Mouse (Mus musculus) heart, embryonic 15.5 days (tissue): ENCODE measurements around the gene Des. TPM values are rescaled to one million over a fixed set of nuclear protein-coding genes. Genes with fewer than 3 reads are reported as not detected.

Experiments used
- ATAC-seq: fragments of 200-750 bp; cut with Nextera tagmentation; replicated peaks from 2 replicates; pipeline ENCODE4 v1.8.0; 2017; ENCODE audit warnings: low read depth, moderate TSS enrichment; ENCODE audit not compliant: insufficient number of reproducible peaks, insufficient read depth, low FRiP score
- H3K27ac ChIP-seq: fragments of 300-500 bp; sonication (generic); 2 replicates; pipeline ENCODE4 v1.5.1; 2015; ENCODE audit warnings: mild to moderate bottlenecking, inconsistent platforms
- H3K27me3 ChIP-seq: fragments of 300-500 bp; sonication (generic); 2 replicates; pipeline ENCODE4 v1.6.1; 2015; ENCODE audit warnings: inconsistent platforms
- H3K36me3 ChIP-seq: fragments of 300-500 bp; sonication (generic); 2 replicates; pipeline ENCODE4 v1.6.1; 2015; ENCODE audit warnings: mild to moderate bottlenecking, inconsistent platforms
- H3K4me1 ChIP-seq: fragments of 300-500 bp; sonication (generic); replicated peaks from 2 replicates; pipeline ENCODE4 v1.6.1; 2015; ENCODE audit warnings: inconsistent platforms
- H3K4me2 ChIP-seq: fragments of 300-500 bp; sonication (generic); 2 replicates; pipeline ENCODE4 v1.6.1; 2015; ENCODE audit warnings: inconsistent platforms, mild to moderate bottlenecking, moderate library complexity
- H3K4me3 ChIP-seq: fragments of 300-500 bp; sonication (generic); 2 replicates; pipeline ENCODE4 v1.5.1; 2015; ENCODE audit warnings: mild to moderate bottlenecking, inconsistent platforms
- H3K9ac ChIP-seq: fragments of 300-500 bp; sonication (generic); 2 replicates; pipeline ENCODE4 v1.6.1; 2015; ENCODE audit warnings: mild to moderate bottlenecking, inconsistent platforms
- H3K9me3 ChIP-seq: fragments of 300-500 bp; sonication (generic); replicated peaks from 2 replicates; pipeline ENCODE4 v1.6.1; 2016; ENCODE audit warnings: inconsistent platforms
- WGBS: fragments of 180-500 bp; shearing (Covaris S2); methylation state at CpG from one replicate; pipeline ENCODE4 v1.1.7; 2015; ENCODE audit warnings: mixed read lengths; 5-methylcytosine and 5-hydroxymethylcytosine counted together
- polyA plus RNA-seq: library from polyadenylated mRNA; unstranded; fragments of >200 nt; fragmentation: Nextera tagmentation; extraction: Ambion mirVana; gene quantifications from 2 replicates; pipeline ENCODE4 v1.2.1, GENCODE M21; 2015

The Des gene
- polyA plus RNA-seq, 1 experiment from 2014 or later, result 419 TPM

DNA sequence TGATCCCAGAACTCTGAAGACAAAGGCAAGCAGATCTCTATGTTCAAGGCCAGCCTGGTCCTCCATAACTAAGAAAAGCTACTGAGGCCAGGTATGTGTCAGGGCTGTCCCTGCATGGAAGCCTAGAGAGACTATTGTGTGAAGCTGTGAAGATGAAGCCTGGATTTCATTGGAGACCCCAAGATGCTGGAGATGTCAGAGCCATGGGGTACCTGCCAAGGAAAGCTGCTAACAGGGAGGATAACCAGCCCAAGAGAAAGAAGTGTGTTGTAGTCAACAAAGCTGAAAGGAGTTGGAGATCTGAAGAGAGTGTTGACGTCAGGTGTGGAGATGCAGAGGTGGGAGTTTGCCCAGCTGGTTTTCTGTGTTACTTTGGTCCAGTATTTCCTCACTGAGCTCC lies 28.9 kb upstream of the Des start:
- H3K9me3 ChIP-seq, result no peaks in the 10 kb centered on the region
- WGBS, result 75% methylated on average over 1 of the region's 1 CpGs
- H3K4me3 ChIP-seq, result no peak overlapping the region
- H3K4me1 ChIP-seq, result peaks cover 3% of the 10 kb centered on the region; the same call in 1 of the 2 replicates
- no peak overlapping the region for H3K27ac ChIP-seq
- no peak overlapping the region for H3K4me2 ChIP-seq
- H3K27me3 ChIP-seq, result no peaks in the 10 kb centered on the region
- H3K9ac ChIP-seq, result no peak overlapping the region
- H3K36me3 ChIP-seq, result no peaks in the 10 kb centered on the region
- no peak for ATAC-seq

GRCm38 (mm10) chr1:75336461-75336860 lies 23.7 kb upstream of the Des start:
- WGBS, result 55% methylated on average over 3 of the region's 3 CpGs
- H3K9ac ChIP-seq, result no peak overlapping the region
- peaks cover 7% of the 10 kb centered on the region for H3K4me1 ChIP-seq
- no peaks in the 10 kb centered on the region for H3K9me3 ChIP-seq
- no peak overlapping the region for H3K27ac ChIP-seq
- no peaks in the 10 kb centered on the region for H3K36me3 ChIP-seq
- H3K4me3 ChIP-seq, result no peak overlapping the region
- H3K4me2 ChIP-seq, result no peak overlapping the region
- no peaks in the 10 kb centered on the region; the same call in 1 of the 2 replicates for H3K27me3 ChIP-seq
- no peak for ATAC-seq

- Histone ChIP-seq H3K36me3 (no peaks in the 10 kb centered on the region), H3K9me3 (no peaks in the 10 kb centered on the region), H3K27me3 (peaks cover 5% of the 10 kb centered on the region), H3K4me1 (peaks cover 7% of the 10 kb centered on the region), H3K9ac (no peak overlapping the region), H3K4me3 (no peak overlapping the region), H3K27ac (no peak overlapping the region), H3K4me2 (no peak overlapping the region)
- WGBS, result 67% methylated on average over 9 of the region's 9 CpGs
- no peak for ATAC-seq
Measured at GRCm38 (mm10) chr1:75337097-75337496, 23.0 kb upstream of the Des start.

DNA sequence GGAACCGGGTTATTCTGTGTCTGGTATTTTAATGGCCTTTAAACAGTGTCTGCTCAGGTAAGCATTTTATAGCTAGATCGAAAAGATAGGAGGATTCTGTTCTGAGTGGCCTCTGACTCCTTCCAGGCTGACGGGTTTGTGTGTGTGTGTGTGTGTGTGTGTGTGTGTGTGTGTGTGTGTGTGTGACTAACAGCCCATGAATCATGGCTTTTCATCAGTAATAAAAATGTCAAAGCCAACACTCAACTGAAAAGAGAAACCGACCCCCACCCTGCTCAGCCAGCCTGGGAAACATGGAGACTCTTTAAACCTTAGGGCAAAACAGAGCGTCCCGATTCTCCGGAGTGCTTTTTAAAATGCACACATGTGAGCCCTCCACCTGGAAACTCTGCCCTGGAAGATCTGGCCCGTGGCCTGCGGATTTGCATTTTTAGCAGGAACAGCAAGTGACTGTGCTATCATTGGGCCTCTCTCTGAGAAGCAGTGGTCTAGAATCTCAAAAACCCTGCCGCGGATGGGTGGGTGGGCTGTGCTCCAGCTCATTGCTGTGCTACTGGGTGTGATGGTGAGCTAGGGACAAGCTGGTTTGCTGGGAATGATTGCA lies 21.9 kb upstream of the Des start:
- Histone ChIP-seq H3K36me3 (no peaks in the 10 kb centered on the region), H3K4me2 (no peak overlapping the region), H3K27ac (no peak overlapping the region), H3K9ac (no peak overlapping the region), H3K4me1 (peaks cover 7% of the 10 kb centered on the region), H3K9me3 (no peaks in the 10 kb centered on the region), H3K27me3 (peaks cover 10% of the 10 kb centered on the region), H3K4me3 (no peak overlapping the region)
- no peak for ATAC-seq
- WGBS, result 40% methylated on average over 11 of the region's 11 CpGs

DNA sequence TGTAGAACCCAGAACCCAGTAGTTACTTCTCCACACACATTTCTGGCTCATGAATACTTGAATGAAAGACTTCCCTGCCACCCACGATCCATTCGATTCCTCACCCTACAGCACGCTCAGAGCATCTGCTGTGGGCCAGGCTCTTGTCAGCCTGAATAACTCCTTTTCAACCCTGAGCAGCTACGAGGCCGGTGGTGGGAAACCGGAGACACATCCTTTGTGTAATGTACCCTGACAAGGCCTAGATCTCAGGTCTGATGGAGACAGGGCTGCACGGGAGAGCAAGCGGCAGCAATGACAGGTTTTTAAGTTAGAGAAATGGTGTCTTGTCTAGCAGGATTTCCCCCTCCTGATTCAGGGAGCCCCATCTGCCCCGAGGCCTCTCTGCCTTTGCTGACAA lies 20.8 kb upstream of the Des start:
- no peak overlapping the region for H3K27ac ChIP-seq
- no peak for ATAC-seq
- 56% methylated on average over 9 of the region's 9 CpGs for WGBS
- no peak overlapping the region for H3K4me2 ChIP-seq
- H3K9me3 ChIP-seq, result no peaks in the 10 kb centered on the region
- peaks cover 10% of the 10 kb centered on the region for H3K27me3 ChIP-seq
- H3K4me3 ChIP-seq, result no peak overlapping the region
- H3K36me3 ChIP-seq, result no peaks in the 10 kb centered on the region
- no peak overlapping the region for H3K9ac ChIP-seq
- peaks cover 18% of the 10 kb centered on the region for H3K4me1 ChIP-seq

GRCm38 (mm10) chr1:75340519-75340918 lies 19.6 kb upstream of the Des start:
- H3K4me2 ChIP-seq, result no peak overlapping the region
- peaks cover 10% of the 10 kb centered on the region for H3K27me3 ChIP-seq
- ATAC-seq, result no peak
- peaks cover 30% of the 10 kb centered on the region for H3K4me1 ChIP-seq
- no peak overlapping the region for H3K4me3 ChIP-seq
- no peak overlapping the region for H3K9ac ChIP-seq
- H3K27ac ChIP-seq, result no peak overlapping the region
- WGBS, result 72% methylated on average over 2 of the region's 2 CpGs
- no peaks in the 10 kb centered on the region for H3K9me3 ChIP-seq
- H3K36me3 ChIP-seq, result no peaks in the 10 kb centered on the region

GRCm38 (mm10) chr1:75342874-75343416 lies 17.2 kb upstream of the Des start:
- Histone ChIP-seq H3K27ac (no peak overlapping the region), H3K4me2 (no peak overlapping the region), H3K9me3 (no peaks in the 10 kb centered on the region), H3K4me1 (peaks cover 52% of the 10 kb centered on the region), H3K9ac (no peak overlapping the region), H3K27me3 (peaks cover 10% of the 10 kb centered on the region), H3K36me3 (no peaks in the 10 kb centered on the region), H3K4me3 (no peak overlapping the region)
- no peak for ATAC-seq
- under 1% methylated on average over 8 of the region's 8 CpGs for WGBS

GRCm38 (mm10) chr1:75344291-75345035 lies 15.7 kb upstream of the Des start:
- 8% methylated on average over 15 of the region's 15 CpGs for WGBS
- Histone ChIP-seq H3K9me3 (no peaks in the 10 kb centered on the region), H3K4me3 (no peak overlapping the region), H3K27me3 (peaks cover 10% of the 10 kb centered on the region), H3K4me2 (peak overlapping the region; percentile 24), H3K9ac (no peak overlapping the region), H3K36me3 (no peaks in the 10 kb centered on the region), H3K4me1 (peaks cover 58% of the 10 kb centered on the region), H3K27ac (peak overlapping the region; percentile 51)
- peak; percentile 10; the same call in 1 of the 2 replicates for ATAC-seq

DNA sequence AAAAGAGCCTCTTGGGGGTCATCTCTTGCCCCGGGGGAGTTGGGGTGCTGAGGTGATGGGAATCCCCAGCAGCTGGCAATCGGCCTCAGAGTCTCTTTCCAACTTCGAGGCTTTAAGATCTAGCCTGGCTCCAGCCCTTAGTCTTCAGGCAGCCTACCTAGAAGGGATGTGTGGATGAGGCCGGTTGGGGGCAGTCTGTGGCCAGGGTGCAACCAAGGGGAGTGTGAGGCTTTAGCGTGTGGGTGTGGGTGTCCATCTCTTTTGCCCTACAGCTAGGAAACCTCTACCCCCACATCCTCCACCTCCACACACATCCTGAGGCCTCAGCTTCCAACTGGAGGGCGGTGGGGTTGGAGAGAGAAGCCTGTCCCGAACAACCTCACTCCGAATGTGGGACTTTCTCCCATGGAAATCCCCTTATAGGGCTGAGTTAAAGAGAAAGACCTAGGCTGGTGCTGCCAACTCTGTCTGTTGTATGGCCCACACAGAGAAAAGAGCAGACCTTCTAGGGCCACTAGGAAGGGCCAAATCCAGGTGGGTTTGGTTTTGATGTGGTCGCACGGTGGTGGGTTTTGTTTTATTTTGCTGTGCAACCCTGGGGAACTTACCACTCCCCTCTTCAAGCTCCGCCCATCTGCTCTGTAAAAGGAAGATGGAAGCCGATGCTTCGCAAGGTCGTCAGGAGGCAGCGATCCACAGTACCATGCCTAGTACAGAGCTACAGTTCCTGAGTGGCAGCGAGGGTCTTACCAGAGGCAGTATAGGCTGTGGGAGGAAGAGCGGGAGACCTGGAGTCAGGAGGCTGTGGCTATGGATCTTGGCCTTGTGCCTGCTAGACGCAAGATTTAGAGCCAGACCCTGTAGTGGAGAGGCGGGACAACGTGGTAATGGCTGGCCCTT lies 14.8 kb upstream of the Des start:
- H3K9ac ChIP-seq, result no peak overlapping the region
- no peak overlapping the region for H3K4me3 ChIP-seq
- H3K4me2 ChIP-seq, result peak overlapping the region; percentile 24
- ATAC-seq, result 0 out of 2 replicates have a peak, but pooled peaks have one; percentile 21
- H3K27me3 ChIP-seq, result peaks cover 10% of the 10 kb centered on the region
- no peaks in the 10 kb centered on the region for H3K9me3 ChIP-seq
- H3K4me1 ChIP-seq, result peaks cover 59% of the 10 kb centered on the region
- WGBS, result 30% methylated on average over 20 of the region's 20 CpGs
- H3K27ac ChIP-seq, result peak overlapping the region; percentile 51
- no peaks in the 10 kb centered on the region for H3K36me3 ChIP-seq

DNA sequence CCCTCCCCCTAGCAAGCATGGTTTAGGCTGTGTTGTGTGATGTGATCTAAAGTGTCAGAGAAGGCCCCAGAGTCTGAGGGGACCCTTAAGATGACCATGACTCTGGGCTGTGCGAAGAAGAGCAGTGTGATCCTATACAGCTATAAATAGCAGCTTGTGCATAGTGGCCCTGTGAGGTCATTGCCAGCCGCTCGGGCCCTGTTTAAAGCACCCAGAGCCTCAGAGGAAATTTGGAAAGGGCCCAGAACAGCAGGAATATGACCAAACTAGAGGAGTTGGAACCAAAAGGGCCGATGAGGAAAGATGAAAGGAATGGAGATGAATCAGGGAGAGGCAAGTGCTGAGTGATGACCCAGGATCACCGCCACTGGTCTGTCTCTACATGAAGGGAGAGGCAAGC lies 12.8 kb upstream of the Des start:
- Histone ChIP-seq H3K36me3 (no peaks in the 10 kb centered on the region), H3K9ac (peak overlapping the region; percentile 2; the same call in 1 of the 2 replicates), H3K4me3 (no peak overlapping the region), H3K4me2 (peak overlapping the region; percentile 24; the same call in 1 of the 2 replicates), H3K9me3 (no peaks in the 10 kb centered on the region), H3K27me3 (peaks cover 3% of the 10 kb centered on the region), H3K27ac (peak overlapping the region; percentile 84), H3K4me1 (peaks cover 59% of the 10 kb centered on the region)
- WGBS, result 32% methylated on average over 5 of the region's 5 CpGs
- ATAC-seq, result peak; percentile 56; the same call in 1 of the 2 replicates

- no peaks in the 10 kb centered on the region for H3K36me3 ChIP-seq
- H3K4me3 ChIP-seq, result no peak overlapping the region
- H3K27me3 ChIP-seq, result no peaks in the 10 kb centered on the region
- H3K4me1 ChIP-seq, result peaks cover 48% of the 10 kb centered on the region
- no peak overlapping the region for H3K9ac ChIP-seq
- peak overlapping the region; percentile 82 for H3K27ac ChIP-seq
- no peak overlapping the region for H3K4me2 ChIP-seq
- 0 out of 2 replicates have a peak, but pooled peaks have one; percentile 23 for ATAC-seq
- H3K9me3 ChIP-seq, result no peaks in the 10 kb centered on the region
- 13% methylated on average over 5 of the region's 5 CpGs for WGBS
Measured at GRCm38 (mm10) chr1:75349275-75349674, 10.9 kb upstream of the Des start.
